Mouse (Mus musculus) small intestine, adult 2 months (tissue): Measurements from ENCODE around the gene Spdl1. TPM values are rescaled to one million over a fixed set of nuclear protein-coding genes. Genes with fewer than 3 reads are reported as not detected.
"Not testable (repeated sequence)": the region's sequence is repeated elsewhere in the genome, so short reads cannot be mapped to it uniquely, and the experiment has no call there.

Source experiments
- H3K27ac ChIP-seq: fragments of 200-500 bp; 2 replicates; pipeline ENCODE4 v1.5.1; 2012; ENCODE audit warnings: low read depth, low read length, control low read depth, inconsistent platforms; ENCODE audit not compliant: insufficient read depth
- H3K27me3 ChIP-seq: fragments of 200-500 bp; 2 replicates; pipeline ENCODE4 v1.6.1; 2012; ENCODE audit warnings: mild to moderate bottlenecking, moderate library complexity, low read length, inconsistent platforms; ENCODE audit not compliant: control insufficient read depth, insufficient read depth
- H3K36me3 ChIP-seq: fragments of 200-500 bp; 2 replicates; pipeline ENCODE4 v1.6.1; 2012; ENCODE audit warnings: mild to moderate bottlenecking, low read length, control low read depth, inconsistent platforms; ENCODE audit not compliant: control insufficient read depth, insufficient read depth
- H3K4me1 ChIP-seq: fragments of 200-500 bp; 2 replicates; pipeline ENCODE4 v1.6.1; 2012; ENCODE audit warnings: low read length, inconsistent platforms, mixed read lengths; ENCODE audit not compliant: control insufficient read depth, insufficient read depth, insufficient read length
- H3K4me3 ChIP-seq: fragments of 200-500 bp; 2 replicates; pipeline ENCODE4 v1.5.1; 2012; ENCODE audit warnings: low read depth, mild to moderate bottlenecking, control low read depth, inconsistent platforms, low read length, moderate library complexity
- CTCF ChIP-seq: fragments of 200-500 bp; IDR thresholded peaks from 2 replicates; pipeline ENCODE4 v1.5.1; 2012; ENCODE audit warnings: low read depth, mild to moderate bottlenecking, control low read depth, inconsistent platforms, low read length, moderate library complexity, mixed read lengths; ENCODE audit not compliant: insufficient replicate concordance, insufficient read length; ENCODE audit errors: extremely low read depth
- POLR2A ChIP-seq: fragments of 200-500 bp; IDR thresholded peaks from 2 replicates; pipeline ENCODE4 v1.6.1; 2012; ENCODE audit warnings: low read depth, mild to moderate bottlenecking, control low read depth, inconsistent platforms, low read length, moderate library complexity
- whole genome bisulfite sequencing: fragments of 180-500 bp; shearing (Covaris S2); methylation state at CpG from one replicate; pipeline ENCODE4 v1.1.7; 2018; 5-methylcytosine and 5-hydroxymethylcytosine counted together
- polyA plus RNA-seq: library from polyadenylated mRNA; depleted of rRNA; stranded (reverse); fragments of >200 nt; gene quantifications from 2 replicates; pipeline ENCODE4 v1.2.3, GENCODE M21; 2012

Spdl1 gene
- polyA plus RNA-seq, 1 experiment = 0.56 TPM

DNA sequence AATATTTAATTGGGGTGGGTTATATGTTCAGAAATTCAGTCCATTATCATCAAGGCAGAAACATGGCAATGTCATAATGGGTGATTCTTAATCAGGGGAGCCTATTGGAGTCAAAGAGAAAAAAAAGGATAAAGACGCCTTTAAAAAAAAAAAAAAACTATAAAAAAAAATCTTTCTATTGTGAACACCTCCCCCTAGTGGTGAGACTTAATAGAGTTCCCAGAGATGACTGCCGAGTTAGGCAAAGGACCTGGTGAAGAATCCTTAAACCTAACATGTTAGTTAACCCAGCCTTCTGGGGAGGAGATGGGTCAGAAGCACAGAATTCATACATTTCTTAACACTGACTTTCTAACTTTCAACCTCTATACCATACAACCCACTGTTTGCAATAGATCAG, 18.7 kb downstream of the Spdl1 start:
- H3K4me1 ChIP-seq = no peaks in the 10 kb centered on the region
- H3K4me3 ChIP-seq = no peak overlapping the region
- TF ChIP-seq CTCF = no peak
- no peak overlapping the region for H3K27ac ChIP-seq
- WGBS = 5% methylated on average over 2 of the region's 2 CpGs
- H3K27me3 ChIP-seq = no peaks in the 10 kb centered on the region
- peaks cover 3% of the 10 kb centered on the region; the same call in 1 of the 2 replicates for H3K36me3 ChIP-seq

DNA sequence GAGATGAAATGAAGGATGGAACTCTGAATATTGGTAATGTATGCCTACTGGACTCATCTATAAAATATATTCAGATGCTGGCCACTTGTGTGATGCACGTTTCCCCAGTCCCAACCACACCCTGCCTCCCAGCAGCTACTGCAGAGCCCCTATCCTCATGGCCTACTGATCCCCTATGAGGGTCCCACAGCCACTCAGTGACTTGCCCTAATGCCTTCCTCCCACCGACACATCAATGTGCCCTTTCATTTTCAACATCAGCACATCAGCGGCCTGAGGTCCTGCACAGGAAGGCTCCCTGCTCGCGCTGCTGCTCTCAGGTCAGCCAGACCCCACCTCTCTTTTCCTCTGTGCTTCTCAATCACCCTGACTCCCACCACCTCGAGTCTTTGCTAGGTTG, 19.1 kb downstream of the Spdl1 start:
- no peak overlapping the region for H3K4me3 ChIP-seq

DNA sequence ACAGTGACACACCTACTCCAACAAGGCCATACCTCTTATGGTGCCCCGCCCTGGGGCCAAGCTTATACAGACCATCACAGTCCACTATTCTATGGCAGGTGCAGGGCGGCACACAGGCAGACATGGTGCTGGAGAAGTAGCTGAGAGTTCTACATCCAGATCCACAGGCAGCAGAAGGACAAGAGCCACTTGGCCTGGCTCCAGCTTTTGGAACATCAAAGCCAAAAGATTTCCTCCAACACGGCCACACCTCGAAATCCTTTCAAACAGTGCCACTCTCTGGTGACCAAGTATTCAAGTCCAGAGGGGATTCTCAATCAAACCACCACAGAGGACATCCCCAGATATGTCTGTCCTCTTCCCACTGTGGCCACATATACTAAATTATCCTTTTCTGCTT, 28.4 kb downstream of the Spdl1 start:
- not testable (repeated sequence) for H3K36me3 ChIP-seq

More for the DNA sequence above, 19.1 kb downstream of the Spdl1 start:
- peaks cover 5% of the 10 kb centered on the region for H3K36me3 ChIP-seq
- WGBS = 88% methylated on average over 6 of the region's 6 CpGs
- H3K4me1 ChIP-seq = no peaks in the 10 kb centered on the region
- TF ChIP-seq CTCF = no peak
- TF ChIP-seq POLR2A = no peak
- H3K27me3 ChIP-seq = no peaks in the 10 kb centered on the region
- H3K27ac ChIP-seq = no peak overlapping the region

DNA sequence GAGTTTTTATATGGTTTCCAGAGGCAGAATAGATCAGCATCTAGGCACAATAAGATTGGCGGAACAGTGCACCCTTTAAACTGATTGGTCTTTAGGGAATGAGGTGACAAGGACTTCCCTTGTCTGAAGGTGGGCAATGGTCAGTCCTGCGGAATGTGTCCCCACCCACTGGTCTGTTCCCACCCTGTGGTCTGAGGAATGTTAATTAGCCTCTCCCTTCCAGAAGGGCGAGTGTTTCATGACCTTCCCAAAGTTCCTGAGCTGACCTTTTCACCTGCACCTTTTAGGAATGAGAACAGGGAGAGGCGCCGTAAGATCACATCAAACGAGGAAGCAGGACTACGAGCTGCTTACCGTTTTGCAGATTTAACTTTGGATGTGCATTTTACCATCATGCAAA, 35.4 kb downstream of the Spdl1 start:
- not testable (repeated sequence) for H3K27me3 ChIP-seq, H3K36me3 ChIP-seq, H3K27ac ChIP-seq, H3K4me1 ChIP-seq, H3K4me3 ChIP-seq
- WGBS = 48% methylated on average over 8 of the region's 8 CpGs

More for the DNA sequence above, 28.4 kb downstream of the Spdl1 start:
- H3K4me1 ChIP-seq, H3K4me3 ChIP-seq, H3K27me3 ChIP-seq, H3K27ac ChIP-seq: not testable (repeated sequence)
- 71% methylated on average over 4 of the region's 4 CpGs for WGBS

DNA sequence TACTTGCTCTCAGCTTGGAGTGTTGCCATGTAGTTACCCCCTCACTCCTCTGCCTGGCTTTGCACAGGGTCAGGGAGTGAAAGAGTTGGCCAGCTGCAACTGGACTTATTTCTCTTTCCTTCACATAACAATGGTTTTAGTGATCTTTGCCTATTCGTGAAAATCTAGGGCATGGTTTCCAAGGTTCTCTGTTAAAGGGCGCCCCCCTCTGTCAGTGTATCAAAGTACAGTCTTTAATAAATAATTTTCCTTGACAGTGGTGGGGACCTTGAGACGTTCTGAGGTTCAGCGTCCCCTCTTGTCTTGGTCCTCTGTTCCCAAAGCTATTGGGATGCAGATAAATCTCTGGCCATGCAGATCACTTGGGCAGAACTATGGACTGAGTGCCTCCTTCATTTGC, 37.3 kb downstream of the Spdl1 start:
- no peak overlapping the region for H3K27ac ChIP-seq
- H3K27me3 ChIP-seq = no peaks in the 10 kb centered on the region
- no peaks in the 10 kb centered on the region for H3K36me3 ChIP-seq
- 31% methylated on average over 4 of the region's 4 CpGs for WGBS
- no peaks in the 10 kb centered on the region for H3K4me1 ChIP-seq
- no peak overlapping the region for H3K4me3 ChIP-seq
- TF ChIP-seq CTCF (no peak), POLR2A (no peak)

DNA sequence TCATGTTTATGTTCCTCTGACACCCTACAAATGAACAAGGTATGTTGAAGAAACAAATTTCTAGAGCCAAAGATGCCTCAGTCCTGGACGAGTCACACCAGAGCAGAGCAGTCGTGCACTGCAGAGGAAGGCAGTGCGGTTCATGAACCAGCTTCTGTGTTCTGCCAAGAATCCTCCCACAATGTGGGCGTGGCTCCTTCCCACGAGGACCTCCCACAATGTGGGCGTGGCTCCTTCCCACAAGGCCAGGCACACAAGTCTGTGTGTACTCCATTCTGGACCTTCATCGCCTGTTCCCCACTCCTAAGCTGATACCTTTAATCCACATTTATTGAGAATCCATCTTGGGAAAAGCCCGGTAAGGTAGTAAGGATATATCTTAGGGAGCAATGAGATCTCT, 41.6 kb downstream of the Spdl1 start:
- no peak overlapping the region for H3K27ac ChIP-seq
- no peaks in the 10 kb centered on the region for H3K27me3 ChIP-seq
- no peaks in the 10 kb centered on the region for H3K4me1 ChIP-seq
- TF ChIP-seq CTCF (no peak), POLR2A (no peak)
- no peak overlapping the region for H3K4me3 ChIP-seq
- WGBS = 47% methylated on average over 8 of the region's 8 CpGs
- H3K36me3 ChIP-seq = no peaks in the 10 kb centered on the region

DNA sequence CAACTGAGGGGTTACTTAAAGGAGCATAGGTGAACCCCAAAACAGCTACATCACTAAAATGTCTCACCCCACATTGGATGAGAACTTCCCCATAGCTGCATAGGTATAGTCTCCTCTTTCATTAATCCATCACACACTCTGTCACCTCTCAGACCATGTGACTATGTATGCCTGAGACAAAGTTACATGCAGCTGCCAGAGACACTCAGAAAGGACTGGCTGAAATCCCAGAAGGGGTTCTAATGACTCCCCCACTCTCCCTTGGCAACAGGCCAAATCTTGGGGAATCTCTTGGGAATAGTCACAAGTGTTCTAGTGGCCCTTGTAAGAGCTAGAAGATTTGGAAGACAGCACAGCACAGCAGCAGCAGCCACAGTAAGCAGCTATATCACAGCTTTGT, 48.6 kb downstream of the Spdl1 start:
- TF ChIP-seq POLR2A (no peak), CTCF (no peak)
- no peak overlapping the region for H3K4me3 ChIP-seq

DNA sequence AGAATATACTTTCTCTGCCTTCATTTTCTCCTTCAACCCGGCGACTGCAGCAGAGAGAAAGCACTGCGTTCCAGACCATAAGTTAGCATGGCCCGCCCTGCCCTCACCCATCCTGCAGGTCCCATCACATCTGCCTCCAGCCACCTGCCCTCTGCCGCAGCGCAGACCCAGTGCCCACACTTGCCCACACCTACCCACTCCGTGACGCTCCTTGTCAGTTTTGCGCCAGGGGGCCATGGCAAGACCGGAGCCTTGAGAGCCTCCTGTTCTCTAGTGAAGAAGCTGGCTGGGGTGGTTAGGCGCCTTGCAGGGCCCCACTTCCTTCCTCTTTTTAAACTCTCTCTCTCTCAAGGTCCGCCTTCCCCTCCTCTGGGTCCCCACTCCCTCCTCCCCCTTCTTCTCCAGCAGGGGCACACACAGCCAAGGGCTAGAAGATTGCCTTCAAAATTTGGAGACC, 49.8 kb downstream of the Spdl1 start, which contains the start of gene Dock2:
TSS of gene Dock2 (minus strand) at position 306 of the 457 bp plus-strand sequence.
- peak within 1 kb of the TSS; percentile 88 for H3K4me3 ChIP-seq
- no peaks in the 10 kb centered on the region for H3K4me1 ChIP-seq
- peak within 1 kb of the TSS; percentile 72 for H3K27ac ChIP-seq
- no peaks in the 10 kb centered on the region for H3K36me3 ChIP-seq
- H3K27me3 ChIP-seq = no peaks in the 10 kb centered on the region
- TF ChIP-seq POLR2A (peak; percentile 56; the same call in 1 of the 2 replicates), CTCF (no peak)
- 74% methylated on average over 12 of the region's 12 CpGs for WGBS

More for the DNA sequence above, 48.6 kb downstream of the Spdl1 start:
- Histone ChIP-seq H3K27me3 (no peaks in the 10 kb centered on the region), H3K4me1 (no peaks in the 10 kb centered on the region), H3K36me3 (no peaks in the 10 kb centered on the region), H3K27ac (no peak overlapping the region)
